Mouse (Mus musculus): ENCODE measurements around the gene Sergef. TPM values are rescaled to one million over a fixed set of nuclear protein-coding genes. Genes with fewer than 3 reads are reported as not detected.
A peak's percentile ranks its signal among the peaks of the same experiment; 100 is the strongest.

The Sergef gene
- polyA plus RNA-seq, 2 experiments = 3.3 to 5.5 TPM

GRCm38 (mm10) chr7:46676808-46677360 is 37.3 kb upstream of the Sergef start:
- H3K9me3 ChIP-seq (ENCODE audit: control insufficient read depth, low read length) = no peaks in the 10 kb centered on the region
- H3K4me2 ChIP-seq (ENCODE audit: low read depth) = no peak overlapping the region
- H3K27me3 ChIP-seq (ENCODE audit: control insufficient read depth, insufficient read depth, low read length) = no peaks in the 10 kb centered on the region
- 43% methylated on average over 5 of the region's 5 CpGs for WGBS (ENCODE audit: insufficient replicate concordance)
- no peak overlapping the region for H3K9ac ChIP-seq (replicated peaks)
- ATAC-seq (ENCODE audit: insufficient read depth) (no peak), DNase-seq (ENCODE audit: low read depth in 3 of 3, low spot score in 3 of 3) (no peak)
- H3K36me3 ChIP-seq (replicated peaks; ENCODE audit: control insufficient read depth, insufficient read depth, low read depth) = no peaks in the 10 kb centered on the region
- H3K4me1 ChIP-seq (replicated peaks; ENCODE audit: control insufficient read depth in 2 of 2, insufficient read depth in 2 of 2, low read length in 1 of 2) = no peaks in the 10 kb centered on the region; a peak in 1 of 4 replicates
- no peak overlapping the region for H3K4me3 ChIP-seq (ENCODE audit: insufficient read depth in 1 of 2, low read depth in 2 of 2, low read length in 2 of 2)
- H3K27ac ChIP-seq = no peak overlapping the region
- TF ChIP-seq EP300 (IDR thresholded peaks at IDR 0.05; ENCODE audit: low read depth) = no peak
- TF ChIP-seq CTCF (IDR thresholded peaks at IDR 0.05; ENCODE audit: low read depth) = no peak

GRCm38 (mm10) chr7:46675886-46676285 is 36.3 kb upstream of the Sergef start:
- Histone ChIP-seq H3K9me3 (ENCODE audit: control insufficient read depth, low read length) (no peaks in the 10 kb centered on the region), H3K4me3 (ENCODE audit: insufficient read depth in 1 of 2, low read depth in 2 of 2, low read length in 2 of 2) (no peak overlapping the region), H3K27me3 (ENCODE audit: control insufficient read depth, insufficient read depth, low read length) (no peaks in the 10 kb centered on the region), H3K4me1 (replicated peaks; ENCODE audit: control insufficient read depth in 2 of 2, insufficient read depth in 2 of 2, low read length in 1 of 2) (no peaks in the 10 kb centered on the region; a peak in 1 of 4 replicates), H3K27ac (no peak overlapping the region), H3K4me2 (ENCODE audit: low read depth) (no peak overlapping the region), H3K9ac (replicated peaks) (no peak overlapping the region), H3K36me3 (replicated peaks; ENCODE audit: control insufficient read depth, insufficient read depth, low read depth) (no peaks in the 10 kb centered on the region)
- TF ChIP-seq CTCF (IDR thresholded peaks at IDR 0.05; ENCODE audit: low read depth) = no peak
- TF ChIP-seq EP300 (IDR thresholded peaks at IDR 0.05; ENCODE audit: low read depth) = no peak
- peak in 1 of 3 experiments; percentile 31 for DNase-seq (ENCODE audit: low read depth in 3 of 3, low spot score in 3 of 3)
- 27% methylated on average over 8 of the region's 8 CpGs for WGBS (ENCODE audit: insufficient replicate concordance)
- no peak for ATAC-seq (ENCODE audit: insufficient read depth)

DNA sequence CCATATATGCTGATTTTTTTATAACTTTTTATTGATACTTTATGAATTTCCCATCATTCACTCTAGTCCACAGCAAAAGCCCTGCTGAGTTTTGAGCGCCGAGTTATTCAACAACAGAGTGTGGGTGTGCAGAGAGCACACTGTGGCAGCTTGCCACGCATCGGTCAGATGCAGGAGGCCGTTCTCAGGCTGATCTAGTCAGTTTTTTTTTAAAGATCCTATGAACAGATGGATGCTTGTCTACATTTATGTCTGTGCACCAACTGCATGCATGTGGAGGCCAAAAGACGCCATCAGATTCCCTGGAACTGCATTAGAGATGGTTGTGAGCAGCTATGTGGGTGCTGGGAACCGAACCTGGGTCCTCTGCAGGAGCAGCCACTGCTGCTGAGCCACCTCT is 35.5 kb upstream of the Sergef start:
- DNase-seq (ENCODE audit: low read depth in 3 of 3, low spot score in 3 of 3) = no peak
- H3K27ac ChIP-seq = no peak overlapping the region
- no peaks in the 10 kb centered on the region for H3K9me3 ChIP-seq (ENCODE audit: control insufficient read depth, low read length)
- 72% methylated on average over 7 of the region's 7 CpGs for WGBS (ENCODE audit: insufficient replicate concordance)
- TF ChIP-seq EP300 (IDR thresholded peaks at IDR 0.05; ENCODE audit: low read depth) (no peak), CTCF (IDR thresholded peaks at IDR 0.05; ENCODE audit: low read depth) (no peak)
- H3K9ac ChIP-seq (replicated peaks) = no peak overlapping the region
- no peaks in the 10 kb centered on the region for H3K27me3 ChIP-seq (ENCODE audit: control insufficient read depth, insufficient read depth, low read length)
- no peak for ATAC-seq (ENCODE audit: insufficient read depth)
- H3K4me3 ChIP-seq (ENCODE audit: insufficient read depth in 1 of 2, low read depth in 2 of 2, low read length in 2 of 2) = no peak overlapping the region
- H3K36me3 ChIP-seq (replicated peaks; ENCODE audit: control insufficient read depth, insufficient read depth, low read depth) = no peaks in the 10 kb centered on the region
- no peak overlapping the region for H3K4me2 ChIP-seq (ENCODE audit: low read depth)
- no peaks in the 10 kb centered on the region; a peak in 1 of 4 replicates for H3K4me1 ChIP-seq (replicated peaks; ENCODE audit: control insufficient read depth in 2 of 2, insufficient read depth in 2 of 2, low read length in 1 of 2)

- no peak within 1 kb of the TSS for H3K4me3 ChIP-seq (ENCODE audit: insufficient read depth in 1 of 2, low read depth in 2 of 2, low read length in 2 of 2)
- H3K9ac ChIP-seq (replicated peaks) = no peak within 1 kb of the TSS
- no peaks in the 10 kb centered on the region; a peak in 1 of 4 replicates for H3K4me1 ChIP-seq (replicated peaks; ENCODE audit: control insufficient read depth in 2 of 2, insufficient read depth in 2 of 2, low read length in 1 of 2)
- H3K27me3 ChIP-seq (ENCODE audit: control insufficient read depth, insufficient read depth, low read length) = peaks cover 7% of the 10 kb centered on the region
- no peaks in the 10 kb centered on the region for H3K9me3 ChIP-seq (ENCODE audit: control insufficient read depth, low read length)
- H3K36me3 ChIP-seq (replicated peaks; ENCODE audit: control insufficient read depth, insufficient read depth, low read depth) = no peaks in the 10 kb centered on the region
- ATAC-seq (ENCODE audit: insufficient read depth) (no peak), DNase-seq (ENCODE audit: low read depth in 3 of 3, low spot score in 3 of 3) (no peak)
- no peak within 1 kb of the TSS for H3K4me2 ChIP-seq (ENCODE audit: low read depth)
- TF ChIP-seq CTCF (IDR thresholded peaks at IDR 0.05; ENCODE audit: low read depth) (no peak), EP300 (IDR thresholded peaks at IDR 0.05; ENCODE audit: low read depth) (no peak)
- no peak within 1 kb of the TSS for H3K27ac ChIP-seq
- WGBS (ENCODE audit: insufficient replicate concordance) = 39% methylated on average over 10 of the region's 10 CpGs
Observed at GRCm38 (mm10) chr7:46672160-46672672, 32.6 kb upstream of the Sergef start, which contains the start of gene Tph1. TSS of gene Tph1 (minus strand) at chr7:46672537.

DNA sequence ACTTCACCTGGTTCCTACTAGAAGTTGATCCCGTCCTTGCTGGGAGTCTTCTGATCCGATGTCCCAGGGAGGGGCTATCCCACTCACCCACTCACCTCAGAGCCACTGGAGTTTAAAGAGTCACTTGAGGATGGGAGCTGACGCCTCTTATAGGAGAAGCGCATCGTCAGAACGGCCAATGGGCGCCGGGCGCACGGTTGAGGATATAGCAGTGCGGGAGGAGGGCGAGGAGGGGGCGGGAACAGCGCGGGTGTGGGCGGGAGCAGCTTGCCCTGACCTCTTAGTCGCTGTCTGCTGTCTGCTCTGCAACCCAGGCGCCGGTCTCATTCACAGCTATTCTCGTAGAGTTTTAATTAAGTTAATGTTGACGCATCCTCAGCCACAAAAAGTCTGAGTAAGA is 27.6 kb upstream of the Sergef start:
- Histone ChIP-seq H3K4me1 (replicated peaks; ENCODE audit: control insufficient read depth in 2 of 2, insufficient read depth in 2 of 2, low read length in 1 of 2) (no peaks in the 10 kb centered on the region), H3K27ac (no peak overlapping the region), H3K4me2 (ENCODE audit: low read depth) (no peak overlapping the region), H3K4me3 (ENCODE audit: insufficient read depth in 1 of 2, low read depth in 2 of 2, low read length in 2 of 2) (no peak overlapping the region), H3K27me3 (ENCODE audit: control insufficient read depth, insufficient read depth, low read length) (peaks cover 18% of the 10 kb centered on the region), H3K9ac (replicated peaks) (no peak overlapping the region), H3K9me3 (ENCODE audit: control insufficient read depth, low read length) (no peaks in the 10 kb centered on the region), H3K36me3 (replicated peaks; ENCODE audit: control insufficient read depth, insufficient read depth, low read depth) (no peaks in the 10 kb centered on the region)
- ATAC-seq (ENCODE audit: insufficient read depth) = no peak
- whole genome bisulfite sequencing (ENCODE audit: insufficient replicate concordance) = 2% methylated on average over 20 of the region's 21 CpGs
- TF ChIP-seq CTCF (IDR thresholded peaks at IDR 0.05; ENCODE audit: low read depth) = no peak
- no peak for TF ChIP-seq EP300 (IDR thresholded peaks at IDR 0.05; ENCODE audit: low read depth)
- DNase-seq (ENCODE audit: low read depth in 3 of 3, low spot score in 3 of 3) = no peak

Measured in liver, embryonic 14.5 days (tissue).